Mouse (Mus musculus): ENCODE measurements around the gene Unc45a.

GRCm38 (mm10) chr7:80386235-80386930 is 45.6 kb upstream of the Unc45a start:
- TF ChIP-seq CTCF (IDR thresholded peaks at IDR 0.05; ENCODE audit: borderline replicate concordance, control insufficient read depth, extremely low read depth, insufficient read depth, low read length, poor library complexity) (peak; percentile 76; the same call in 1 of the 2 replicates), POLR2A (IDR thresholded peaks at IDR 0.05; ENCODE audit: control insufficient read depth, extremely low read depth, insufficient read depth, low read length, poor library complexity) (no peak)
